Mouse (Mus musculus) G1E (cell line): ENCODE data around the gene Cldn6. TPM values are rescaled to one million over a fixed set of nuclear protein-coding genes. Genes with fewer than 3 reads are reported as not detected.

Experiments used
- ATAC-seq: 2 replicates; pipeline ENCODE4 v1.8.0; 2016; ENCODE audit warnings: mild to moderate bottlenecking; ENCODE audit not compliant: insufficient number of reproducible peaks, poor library complexity, low FRiP score, severe bottlenecking; ENCODE audit errors: extremely low read depth
- DNase-seq: peaks from one replicate; pipeline ENCODE4 v3.0.0; 2012; ENCODE audit warnings: low spot score
- H3K27me3 ChIP-seq: 2 replicates; pipeline ENCODE4 v1.6.1; 2012; ENCODE audit warnings: mild to moderate bottlenecking, low read length, inconsistent platforms; ENCODE audit not compliant: insufficient read depth
- H3K36me3 ChIP-seq: replicated peaks from 2 replicates; pipeline ENCODE3; 2012; ENCODE audit warnings: mild to moderate bottlenecking, inconsistent platforms
- H3K4me1 ChIP-seq: 2 replicates; pipeline ENCODE4 v1.6.1; 2012; ENCODE audit warnings: low read depth, low read length, inconsistent platforms, mixed read lengths; ENCODE audit not compliant: insufficient read depth
- H3K4me3 ChIP-seq: 2 replicates; pipeline ENCODE4 v1.5.1; 2012; ENCODE audit warnings: low read depth, mild to moderate bottlenecking, inconsistent platforms, low read length, moderate library complexity, mixed read lengths
- H3K9me3 ChIP-seq: replicated peaks from 2 replicates; pipeline ENCODE4 v1.6.1; 2012; ENCODE audit warnings: inconsistent platforms
- CTCF ChIP-seq: IDR thresholded peaks from 2 replicates; pipeline ENCODE4 v1.5.1; 2012; ENCODE audit warnings: low read depth, low read length, inconsistent platforms, mixed read lengths
- GATA1 ChIP-seq: IDR thresholded peaks from 2 replicates; pipeline ENCODE4 v1.6.1; 2012; ENCODE audit warnings: borderline replicate concordance, low read length, inconsistent platforms, mixed read lengths
- GATA2 ChIP-seq: IDR thresholded peaks from 2 replicates; pipeline ENCODE4 v1.6.1; 2012; ENCODE audit warnings: low read depth, low read length, inconsistent platforms, borderline replicate concordance
- POLR2AphosphoS5 ChIP-seq: IDR thresholded peaks from 2 replicates; pipeline ENCODE4 v1.6.1; 2012; ENCODE audit warnings: low read depth, low read length, inconsistent platforms; ENCODE audit not compliant: insufficient replicate concordance
- TAL1 ChIP-seq: conservative IDR thresholded peaks from 2 replicates; pipeline ENCODE4 v1.6.1; 2012; ENCODE audit warnings: low read depth, low read length, inconsistent platforms, mixed read lengths
- polyA plus RNA-seq: library from polyadenylated mRNA; stranded (reverse); fragments of >175 nt; gene quantifications from 2 replicates; pipeline ENCODE4 v1.2.3, GENCODE M21; 2012
- total RNA-seq, 2 experiments: library from RNA; stranded (forward) in 1 of 2; stranded (reverse) in 1 of 2; fragments of 200-1000 nt in 1 of 2; fragments of >200 nt in 1 of 2; fragmentation: Nextera tagmentation in 1 of 2; gene quantifications; 2 replicates each; pipeline ENCODE4 v1.2.3; 2014 to 2017

Gene Cldn6
- total and polyA plus RNA-seq, 3 experiments: not detected

- TF ChIP-seq GATA2: no peak
- no peak for TF ChIP-seq CTCF
- no peak for TF ChIP-seq POLR2AphosphoS5
- TF ChIP-seq TAL1: no peak
- no peak for TF ChIP-seq GATA1
- Histone ChIP-seq H3K27me3 (peaks cover 10% of the 10 kb centered on the region), H3K4me3 (peak overlapping the region; percentile 83), H3K4me1 (peaks cover 29% of the 10 kb centered on the region), H3K9me3 (no peaks in the 10 kb centered on the region), H3K36me3 (peaks cover 11% of the 10 kb centered on the region)
- DNase-seq: peak; percentile 77
- ATAC-seq: peak; percentile 79
These were observed 47.7 kb downstream of the Cldn6 start for GRCm38 (mm10) chr17:23726758-23727142.

- H3K36me3 ChIP-seq: peaks cover 46% of the 10 kb centered on the region
- ATAC-seq: no peak
- TF ChIP-seq CTCF (no peak), GATA2 (no peak), POLR2AphosphoS5 (no peak), GATA1 (no peak), TAL1 (no peak)
- peaks cover 24% of the 10 kb centered on the region for H3K4me1 ChIP-seq
- H3K27me3 ChIP-seq: no peaks in the 10 kb centered on the region
- no peak overlapping the region for H3K4me3 ChIP-seq
- H3K9me3 ChIP-seq: no peaks in the 10 kb centered on the region
- DNase-seq: no peak
These were observed 51.4 kb downstream of the Cldn6 start for GRCm38 (mm10) chr17:23730441-23730840.

Other genes with a start within 250 kb of the Cldn6 start
Only the 20 nearest of the 25 such genes appear.
- 1.4 and 4.4 TPM in 2 replicates for gene Zfp213, start 115.0 kb upstream of the Cldn6 start, total RNA-seq (2014; fragmentation: Nextera tagmentation)
- 4.2 and 5.3 TPM in 2 replicates for gene Zfp213, start 115.0 kb upstream of the Cldn6 start, total RNA-seq (2017)
- gene Zfp213, start 115.0 kb upstream of the Cldn6 start, polyA plus RNA-seq: 7.3 and 9.2 TPM in 2 replicates
- not detected in 2 replicates for gene Zfp13, start 79.8 kb upstream of the Cldn6 start, total RNA-seq (2014; fragmentation: Nextera tagmentation)
- gene Zfp13, start 79.8 kb upstream of the Cldn6 start, total RNA-seq (2017): not detected in 2 replicates
- gene Zfp13, start 79.8 kb upstream of the Cldn6 start, polyA plus RNA-seq: 0.12 and 0.14 TPM in 2 replicates
- 0.29 and 0.45 TPM in 2 replicates for gene Zscan10, start 78.4 kb upstream of the Cldn6 start, total RNA-seq (2014; fragmentation: Nextera tagmentation)
- 0.12 and 0.44 TPM in 2 replicates for gene Zscan10, start 78.4 kb upstream of the Cldn6 start, total RNA-seq (2017)
- 0.09 and 0.10 TPM in 2 replicates for gene Zscan10, start 78.4 kb upstream of the Cldn6 start, polyA plus RNA-seq
- not detected in 2 replicates for gene Mmp25, start 34.0 kb upstream of the Cldn6 start, total RNA-seq (2014; fragmentation: Nextera tagmentation)
- 0.06 and 0.11 TPM in 2 replicates for gene Mmp25, start 34.0 kb upstream of the Cldn6 start, total RNA-seq (2017)
- gene Mmp25, start 34.0 kb upstream of the Cldn6 start, polyA plus RNA-seq: not detected in 2 replicates
- gene Bicdl2, start 18.7 kb upstream of the Cldn6 start, total RNA-seq (2014; fragmentation: Nextera tagmentation): not detected in 2 replicates
- gene Bicdl2, start 18.7 kb upstream of the Cldn6 start, total RNA-seq (2017): not detected in 2 replicates
- gene Bicdl2, start 18.7 kb upstream of the Cldn6 start, polyA plus RNA-seq: not detected in 2 replicates
- 42.3 and 54.4 TPM in 2 replicates for gene Hcfc1r1, start 5.7 kb upstream of the Cldn6 start, total RNA-seq (2014; fragmentation: Nextera tagmentation)
- gene Hcfc1r1, start 5.7 kb upstream of the Cldn6 start, total RNA-seq (2017): 44.6 and 48.4 TPM in 2 replicates
- 330 and 356 TPM in 2 replicates for gene Hcfc1r1, start 5.7 kb upstream of the Cldn6 start, polyA plus RNA-seq
- gene Thoc6, start 5.4 kb upstream of the Cldn6 start, total RNA-seq (2014; fragmentation: Nextera tagmentation): 12.0 and 21.6 TPM in 2 replicates
- 44.7 and 48.6 TPM in 2 replicates for gene Thoc6, start 5.4 kb upstream of the Cldn6 start, total RNA-seq (2017)
- gene Thoc6, start 5.4 kb upstream of the Cldn6 start, polyA plus RNA-seq: 79.7 and 80.0 TPM in 2 replicates
- 1.3 and 3.4 TPM in 2 replicates for gene Tnfrsf12a, start 1.8 kb upstream of the Cldn6 start, total RNA-seq (2014; fragmentation: Nextera tagmentation)
- gene Tnfrsf12a, start 1.8 kb upstream of the Cldn6 start, total RNA-seq (2017): 5.0 and 5.7 TPM in 2 replicates
- 4.8 and 5.5 TPM in 2 replicates for gene Tnfrsf12a, start 1.8 kb upstream of the Cldn6 start, polyA plus RNA-seq
- gene Cldn9, start 4.8 kb downstream of the Cldn6 start, total RNA-seq (2014; fragmentation: Nextera tagmentation): not detected in 2 replicates
- not detected in 2 replicates for gene Cldn9, start 4.8 kb downstream of the Cldn6 start, total RNA-seq (2017)
- gene Cldn9, start 4.8 kb downstream of the Cldn6 start, polyA plus RNA-seq: not detected in 2 replicates
- not detected in 2 replicates for gene 1520401A03Rik, start 43.5 kb downstream of the Cldn6 start, total RNA-seq (2014; fragmentation: Nextera tagmentation)
- 0.05 TPM in 1 of 2 replicates, not detected in the other for gene 1520401A03Rik, start 43.5 kb downstream of the Cldn6 start, total RNA-seq (2017)
- gene 1520401A03Rik, start 43.5 kb downstream of the Cldn6 start, polyA plus RNA-seq: 0.02 TPM in 1 of 2 replicates, not detected in the other
- gene Pkmyt1, start 47.1 kb downstream of the Cldn6 start, total RNA-seq (2014; fragmentation: Nextera tagmentation): 33.5 and 41.1 TPM in 2 replicates
- 10.8 and 12.9 TPM in 2 replicates for gene Pkmyt1, start 47.1 kb downstream of the Cldn6 start, total RNA-seq (2017)
- 125 and 147 TPM in 2 replicates for gene Pkmyt1, start 47.1 kb downstream of the Cldn6 start, polyA plus RNA-seq
- 0.39 and 1.9 TPM in 2 replicates for gene Paqr4, start 61.6 kb downstream of the Cldn6 start, total RNA-seq (2014; fragmentation: Nextera tagmentation)
- 2.6 and 3.2 TPM in 2 replicates for gene Paqr4, start 61.6 kb downstream of the Cldn6 start, total RNA-seq (2017)
- 2.3 and 3.5 TPM in 2 replicates for gene Paqr4, start 61.6 kb downstream of the Cldn6 start, polyA plus RNA-seq
- not detected in 2 replicates for gene Kremen2, start 66.6 kb downstream of the Cldn6 start, total RNA-seq (2014; fragmentation: Nextera tagmentation)
- gene Kremen2, start 66.6 kb downstream of the Cldn6 start, total RNA-seq (2017): 0.05 and 0.29 TPM in 2 replicates
- 1.2 and 1.4 TPM in 2 replicates for gene Kremen2, start 66.6 kb downstream of the Cldn6 start, polyA plus RNA-seq
- 11.9 and 14.1 TPM in 2 replicates for gene Flywch1, start 92.4 kb downstream of the Cldn6 start, total RNA-seq (2014; fragmentation: Nextera tagmentation)
- 18.2 and 22.3 TPM in 2 replicates for gene Flywch1, start 92.4 kb downstream of the Cldn6 start, total RNA-seq (2017)
- gene Flywch1, start 92.4 kb downstream of the Cldn6 start, polyA plus RNA-seq: 42.7 and 44.6 TPM in 2 replicates
- not detected in 2 replicates for gene Flywch2, start 106.8 kb downstream of the Cldn6 start, total RNA-seq (2014; fragmentation: Nextera tagmentation)
- 0.12 TPM in 1 of 2 replicates, not detected in the other for gene Flywch2, start 106.8 kb downstream of the Cldn6 start, total RNA-seq (2017)
- gene Flywch2, start 106.8 kb downstream of the Cldn6 start, polyA plus RNA-seq: not detected in 2 replicates
- gene Srrm2, start 111.3 kb downstream of the Cldn6 start, total RNA-seq (2014; fragmentation: Nextera tagmentation): 1,039 and 1,150 TPM in 2 replicates
- 66.6 and 86.7 TPM in 2 replicates for gene Srrm2, start 111.3 kb downstream of the Cldn6 start, total RNA-seq (2017)
- gene Srrm2, start 111.3 kb downstream of the Cldn6 start, polyA plus RNA-seq: 141 and 329 TPM in 2 replicates
- gene Elob, start 149.9 kb downstream of the Cldn6 start, total RNA-seq (2014; fragmentation: Nextera tagmentation): 452 and 468 TPM in 2 replicates
- 171 and 225 TPM in 2 replicates for gene Elob, start 149.9 kb downstream of the Cldn6 start, total RNA-seq (2017)
- 658 and 984 TPM in 2 replicates for gene Elob, start 149.9 kb downstream of the Cldn6 start, polyA plus RNA-seq
- gene Prss33, start 156.8 kb downstream of the Cldn6 start, total RNA-seq (2014; fragmentation: Nextera tagmentation): not detected in 2 replicates
- 0.11 TPM in 1 of 2 replicates, not detected in the other for gene Prss33, start 156.8 kb downstream of the Cldn6 start, total RNA-seq (2017)
- gene Prss33, start 156.8 kb downstream of the Cldn6 start, polyA plus RNA-seq: not detected in 2 replicates
- gene Prss32, start 164.6 kb downstream of the Cldn6 start, total RNA-seq (2014; fragmentation: Nextera tagmentation): not detected in 2 replicates
- 0.05 TPM in 1 of 2 replicates, not detected in the other for gene Prss32, start 164.6 kb downstream of the Cldn6 start, total RNA-seq (2017)
- not detected in 2 replicates for gene Prss32, start 164.6 kb downstream of the Cldn6 start, polyA plus RNA-seq
- gene Prss41, start 164.9 kb downstream of the Cldn6 start, total RNA-seq (2014; fragmentation: Nextera tagmentation): not detected in 2 replicates
- gene Prss41, start 164.9 kb downstream of the Cldn6 start, total RNA-seq (2017): not detected in 2 replicates
- not detected in 2 replicates for gene Prss41, start 164.9 kb downstream of the Cldn6 start, polyA plus RNA-seq